Mouse (Mus musculus): ENCODE data around the gene Rack1. TPM values are rescaled to one million over a fixed set of nuclear protein-coding genes. Genes with fewer than 3 reads are reported as not detected.

The Rack1 gene
- polyA plus RNA-seq, 1 experiment, result 2,993 TPM

DNA sequence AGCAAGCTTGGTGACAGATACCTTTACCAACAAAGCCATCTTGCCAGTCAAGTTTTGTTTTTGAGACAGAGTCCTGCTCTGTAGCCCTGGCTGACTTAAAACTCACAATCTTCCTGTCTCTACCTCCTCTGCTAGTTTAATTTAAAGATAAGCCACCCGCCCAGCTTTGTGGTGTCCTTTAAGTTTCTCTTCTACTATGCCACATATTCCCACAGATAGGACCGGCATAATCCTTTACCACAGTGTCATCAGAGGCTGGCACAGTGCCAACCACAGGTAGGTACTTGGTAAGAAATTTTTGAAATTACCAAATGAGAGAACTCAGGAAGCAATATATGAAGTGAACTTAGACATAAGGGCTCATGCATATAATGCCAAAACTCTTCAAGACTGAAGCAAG is 10.0 kb downstream of the Rack1 start:
- H3ac ChIP-seq (ENCODE audit: control insufficient read depth, insufficient read length), result no peak overlapping the region
- no peak overlapping the region for H3K4me3 ChIP-seq
- peaks cover 44% of the 10 kb centered on the region for H3K36me3 ChIP-seq (ENCODE audit: control insufficient read depth, insufficient read depth)
- H3K4me2 ChIP-seq (ENCODE audit: low read depth), result no peak overlapping the region
- TF ChIP-seq TCF12 (IDR thresholded peaks at IDR 0.05; ENCODE audit: insufficient read depth, poor library complexity, severe bottlenecking), result no peak
- no peak for TF ChIP-seq REST (IDR thresholded peaks at IDR 0.05; ENCODE audit: insufficient read depth, insufficient read length)
- no peak for TF ChIP-seq MYOG (IDR thresholded peaks at IDR 0.05; ENCODE audit: control insufficient read depth in 1 of 3, insufficient read depth in 1 of 3, insufficient read length in 2 of 3, low read depth in 2 of 3)
- TF ChIP-seq CEBPB (IDR thresholded peaks at IDR 0.05; ENCODE audit: insufficient read depth, poor library complexity, severe bottlenecking), result no peak
- no peak for TF ChIP-seq USF1 (IDR thresholded peaks at IDR 0.05; ENCODE audit: low read depth)
- TF ChIP-seq E2F4 (IDR thresholded peaks at IDR 0.05; ENCODE audit: insufficient read depth), result no peak
- TF ChIP-seq MAX (IDR thresholded peaks at IDR 0.05; ENCODE audit: low read depth), result no peak
- TF ChIP-seq TCF3 (IDR thresholded peaks at IDR 0.05; ENCODE audit: insufficient read length, low read depth), result no peak
- no peak for TF ChIP-seq POLR2AphosphoS2 (IDR thresholded peaks at IDR 0.05; ENCODE audit: insufficient read length, low read depth)
- H3K27me3 ChIP-seq (ENCODE audit: control insufficient read depth, insufficient read depth, insufficient read length), result no peaks in the 10 kb centered on the region
- H3K79me2 ChIP-seq (ENCODE audit: control insufficient read depth, insufficient read depth), result peaks cover 21% of the 10 kb centered on the region

DNA sequence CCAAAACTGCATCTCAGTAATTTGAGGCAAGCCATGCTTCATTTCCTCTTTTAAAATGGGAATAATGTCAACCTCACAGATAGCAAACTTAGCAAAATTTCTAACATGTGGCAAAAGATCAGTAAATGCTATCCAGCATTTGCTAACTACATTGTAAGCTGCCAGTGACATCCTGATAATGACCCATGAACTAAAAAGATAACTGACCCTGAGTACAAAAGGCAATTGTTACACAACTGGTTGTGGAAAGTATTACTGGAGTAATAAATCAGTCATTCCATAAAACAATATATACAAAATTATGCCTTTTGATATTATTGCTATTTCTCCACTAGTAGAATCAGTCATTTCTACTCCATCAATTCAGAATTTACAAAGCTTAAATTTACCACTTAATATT is 13.7 kb downstream of the Rack1 start:
- peaks cover 15% of the 10 kb centered on the region for H3K36me3 ChIP-seq (ENCODE audit: control insufficient read depth, insufficient read depth)
- H3K4me2 ChIP-seq (ENCODE audit: low read depth), result peak overlapping the region; percentile 72
- no peak overlapping the region for H3K4me3 ChIP-seq
- H3K27me3 ChIP-seq (ENCODE audit: control insufficient read depth, insufficient read depth, insufficient read length), result no peaks in the 10 kb centered on the region
- peaks cover 36% of the 10 kb centered on the region for H3K79me2 ChIP-seq (ENCODE audit: control insufficient read depth, insufficient read depth)
- no peak for TF ChIP-seq REST (IDR thresholded peaks at IDR 0.05; ENCODE audit: insufficient read depth, insufficient read length)
- TF ChIP-seq TCF12 (IDR thresholded peaks at IDR 0.05; ENCODE audit: insufficient read depth, poor library complexity, severe bottlenecking), result no peak
- no peak for TF ChIP-seq POLR2A (IDR thresholded peaks at IDR 0.05; ENCODE audit: insufficient read length, low read depth)
- no peak for TF ChIP-seq SRF (IDR thresholded peaks at IDR 0.05; ENCODE audit: control insufficient read depth, insufficient read length, low read depth)
- no peak for TF ChIP-seq E2F4 (IDR thresholded peaks at IDR 0.05; ENCODE audit: insufficient read depth)
- TF ChIP-seq POLR2AphosphoS2 (IDR thresholded peaks at IDR 0.05; ENCODE audit: insufficient read length, low read depth), result no peak
- TF ChIP-seq CEBPB (IDR thresholded peaks at IDR 0.05; ENCODE audit: insufficient read depth, poor library complexity, severe bottlenecking), result no peak
- no peak for TF ChIP-seq MAX (IDR thresholded peaks at IDR 0.05; ENCODE audit: low read depth)
- TF ChIP-seq MYOG (IDR thresholded peaks at IDR 0.05; ENCODE audit: control insufficient read depth in 1 of 3, insufficient read depth in 1 of 3, insufficient read length in 2 of 3, low read depth in 2 of 3), result no peak
- no peak for TF ChIP-seq MYOD1 (IDR thresholded peaks at IDR 0.05; ENCODE audit: control insufficient read depth in 1 of 3, insufficient read length in 2 of 3, low read depth in 2 of 3)
- TF ChIP-seq USF1 (IDR thresholded peaks at IDR 0.05; ENCODE audit: low read depth), result no peak
- TF ChIP-seq TCF3 (IDR thresholded peaks at IDR 0.05; ENCODE audit: insufficient read length, low read depth), result no peak
- H3ac ChIP-seq (ENCODE audit: control insufficient read depth, insufficient read length), result no peak overlapping the region

DNA sequence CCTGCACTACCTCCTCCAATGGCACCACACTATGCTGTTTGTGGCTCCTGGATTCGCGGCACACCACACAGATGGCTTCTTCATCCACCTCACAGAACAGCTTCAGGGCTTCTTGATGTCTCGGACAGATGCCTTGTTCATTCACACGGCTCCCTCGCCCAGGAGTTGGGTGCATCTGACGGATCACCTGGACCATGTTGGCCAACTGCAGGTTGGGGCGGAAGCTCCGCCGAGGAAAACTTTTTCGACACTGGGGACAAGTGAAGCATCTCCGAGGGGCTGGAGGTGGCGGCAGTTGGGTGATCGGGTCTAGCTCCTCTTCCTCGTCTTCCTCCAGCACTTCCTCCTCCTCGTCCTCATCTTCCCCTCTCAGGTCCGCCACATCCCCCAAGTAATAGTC is 15.7 kb downstream of the Rack1 start:
- TF ChIP-seq CEBPB (IDR thresholded peaks at IDR 0.05; ENCODE audit: insufficient read depth, poor library complexity, severe bottlenecking), result no peak
- no peak for TF ChIP-seq TCF3 (IDR thresholded peaks at IDR 0.05; ENCODE audit: insufficient read length, low read depth)
- no peak for TF ChIP-seq TCF12 (IDR thresholded peaks at IDR 0.05; ENCODE audit: insufficient read depth, poor library complexity, severe bottlenecking)
- TF ChIP-seq USF1 (IDR thresholded peaks at IDR 0.05; ENCODE audit: low read depth), result no peak
- Histone ChIP-seq H3ac (ENCODE audit: control insufficient read depth, insufficient read length) (peak overlapping the region; percentile 74), H3K79me2 (ENCODE audit: control insufficient read depth, insufficient read depth) (peaks cover 36% of the 10 kb centered on the region), H3K27me3 (ENCODE audit: control insufficient read depth, insufficient read depth, insufficient read length) (no peaks in the 10 kb centered on the region), H3K4me3 (peak overlapping the region; percentile 79), H3K4me2 (ENCODE audit: low read depth) (peak overlapping the region; percentile 72), H3K36me3 (ENCODE audit: control insufficient read depth, insufficient read depth) (peaks cover 8% of the 10 kb centered on the region)

DNA sequence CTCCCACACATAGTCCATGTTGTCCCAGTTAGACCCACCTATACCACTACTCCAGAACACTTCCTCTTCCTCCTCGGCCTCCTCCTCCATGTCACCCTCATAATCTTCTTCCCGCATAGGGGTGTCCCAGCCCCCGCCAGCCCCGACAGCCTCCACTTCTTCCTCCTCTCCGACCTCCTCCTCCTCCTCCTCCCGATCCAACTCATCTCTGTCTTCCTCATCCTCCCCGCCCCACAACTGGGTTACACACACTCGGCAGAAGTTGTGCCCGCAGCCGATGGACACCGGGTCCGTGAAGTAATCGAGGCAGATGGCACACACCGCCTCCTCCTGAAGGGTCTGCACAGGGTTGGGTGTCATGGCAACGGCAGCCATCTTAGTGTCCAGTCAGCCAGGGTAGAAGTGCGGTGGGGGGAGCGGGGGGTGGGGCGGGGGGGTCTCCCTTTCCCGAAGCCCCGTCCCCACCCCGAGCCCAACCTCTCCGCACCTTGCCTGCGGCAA is 16.2 kb downstream of the Rack1 start:
- Histone ChIP-seq H3K4me2 (ENCODE audit: low read depth) (peak overlapping the region; percentile 72), H3ac (ENCODE audit: control insufficient read depth, insufficient read length) (peak overlapping the region; percentile 74), H3K27me3 (ENCODE audit: control insufficient read depth, insufficient read depth, insufficient read length) (no peaks in the 10 kb centered on the region), H3K4me3 (peak overlapping the region; percentile 79), H3K79me2 (ENCODE audit: control insufficient read depth, insufficient read depth) (peaks cover 36% of the 10 kb centered on the region), H3K36me3 (ENCODE audit: control insufficient read depth, insufficient read depth) (peaks cover 8% of the 10 kb centered on the region)
- TF ChIP-seq MYOD1 (IDR thresholded peaks at IDR 0.05; ENCODE audit: control insufficient read depth in 1 of 3, insufficient read length in 2 of 3, low read depth in 2 of 3), result no peak
- no peak for TF ChIP-seq SRF (IDR thresholded peaks at IDR 0.05; ENCODE audit: control insufficient read depth, insufficient read length, low read depth)
- no peak for TF ChIP-seq TCF3 (IDR thresholded peaks at IDR 0.05; ENCODE audit: insufficient read length, low read depth)
- no peak for TF ChIP-seq CEBPB (IDR thresholded peaks at IDR 0.05; ENCODE audit: insufficient read depth, poor library complexity, severe bottlenecking)
- no peak for TF ChIP-seq POLR2A (IDR thresholded peaks at IDR 0.05; ENCODE audit: insufficient read length, low read depth)
- no peak for TF ChIP-seq TCF12 (IDR thresholded peaks at IDR 0.05; ENCODE audit: insufficient read depth, poor library complexity, severe bottlenecking)
- no peak for TF ChIP-seq POLR2AphosphoS2 (IDR thresholded peaks at IDR 0.05; ENCODE audit: insufficient read length, low read depth)
- no peak for TF ChIP-seq E2F4 (IDR thresholded peaks at IDR 0.05; ENCODE audit: insufficient read depth)
- no peak for TF ChIP-seq MAX (IDR thresholded peaks at IDR 0.05; ENCODE audit: low read depth)
- no peak for TF ChIP-seq USF1 (IDR thresholded peaks at IDR 0.05; ENCODE audit: low read depth)
- TF ChIP-seq REST (IDR thresholded peaks at IDR 0.05; ENCODE audit: insufficient read depth, insufficient read length), result no peak
- no peak for TF ChIP-seq MYOG (IDR thresholded peaks at IDR 0.05; ENCODE audit: control insufficient read depth in 1 of 3, insufficient read depth in 1 of 3, insufficient read length in 2 of 3, low read depth in 2 of 3)

Data from myocyte (in vitro differentiated cells).